Mouse (Mus musculus) testis, postnatal 10 days (tissue): Measurements from ENCODE around the gene Chd3.
"Not testable (repeated sequence)": the region's sequence is repeated elsewhere in the genome, so short reads cannot be mapped to it uniquely, and the experiment has no call there.

ENCODE experiments used
- DNase-seq: peaks from one replicate; pipeline ENCODE4 v3.0.0; 2021; ENCODE audit warnings: low spot score

The Chd3 gene

DNA sequence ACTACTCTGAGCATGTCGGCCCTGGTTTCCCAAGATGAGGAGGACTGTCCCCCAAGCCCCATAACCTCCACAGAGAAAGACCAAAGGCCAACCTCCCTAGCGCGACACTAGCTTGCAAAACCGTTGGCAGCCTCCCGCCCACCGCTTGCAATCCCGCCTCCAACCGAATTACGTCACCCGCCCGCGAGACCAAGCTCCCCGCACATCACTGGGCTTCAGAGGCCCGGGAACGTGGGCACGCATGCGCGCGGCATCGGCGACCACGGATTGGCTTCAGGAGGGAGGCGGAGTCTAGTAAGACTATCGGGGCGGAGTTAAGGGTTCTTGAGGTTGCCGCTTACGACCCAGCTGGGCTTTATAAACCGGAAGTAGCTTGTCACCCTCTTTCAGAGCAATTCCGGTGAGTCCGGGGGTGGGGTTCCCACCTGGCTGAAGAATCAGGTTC lies 45.5 kb downstream of the Chd3 start, which contains the start of the genes Cntrob and Trappc1:
Cntrob (minus strand) TSS at position 109 of the 445 bp plus-strand sequence.
Trappc1 (plus strand) TSS at position 314 of the 445 bp plus-strand sequence.
- peak; percentile 99 for DNase-seq

DNA sequence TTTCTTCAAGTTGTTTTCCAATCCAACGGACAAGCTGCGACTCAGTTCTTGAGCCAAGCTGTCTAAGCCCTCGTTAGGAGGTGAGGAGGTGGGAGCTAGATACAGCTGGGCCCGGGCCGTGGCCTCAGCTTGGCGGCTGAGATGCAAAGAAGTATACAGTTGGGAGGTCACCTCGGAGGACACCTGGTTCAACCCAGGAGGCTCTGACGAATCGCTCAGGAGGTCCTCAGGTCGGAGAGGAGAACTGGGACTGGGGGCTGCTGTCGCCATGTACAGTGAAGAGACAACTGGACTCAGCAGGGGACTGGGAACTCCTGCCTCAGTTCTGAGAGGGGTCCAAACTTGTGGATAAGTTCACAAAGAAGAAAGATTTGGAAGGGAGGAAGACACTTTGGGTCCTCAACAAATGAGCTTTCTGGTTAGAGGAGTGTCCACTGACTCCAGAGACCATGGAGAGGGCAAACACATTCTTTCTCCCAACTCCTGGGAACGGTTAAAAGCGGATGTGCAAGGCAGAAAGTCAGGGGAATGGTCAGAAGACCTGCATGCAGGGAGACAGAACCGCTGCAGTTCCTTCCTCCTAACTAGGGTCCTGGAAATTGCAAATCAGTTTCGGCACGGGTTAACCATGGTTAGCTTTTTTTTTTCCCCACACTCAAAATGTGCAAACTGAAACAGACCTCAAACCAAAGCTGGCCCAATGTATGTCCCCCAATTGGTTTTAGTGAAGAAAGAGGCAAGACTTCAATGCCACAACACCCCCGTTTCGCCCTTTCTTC lies 46.3 kb downstream of the Chd3 start:
- DNase-seq: no peak

DNA sequence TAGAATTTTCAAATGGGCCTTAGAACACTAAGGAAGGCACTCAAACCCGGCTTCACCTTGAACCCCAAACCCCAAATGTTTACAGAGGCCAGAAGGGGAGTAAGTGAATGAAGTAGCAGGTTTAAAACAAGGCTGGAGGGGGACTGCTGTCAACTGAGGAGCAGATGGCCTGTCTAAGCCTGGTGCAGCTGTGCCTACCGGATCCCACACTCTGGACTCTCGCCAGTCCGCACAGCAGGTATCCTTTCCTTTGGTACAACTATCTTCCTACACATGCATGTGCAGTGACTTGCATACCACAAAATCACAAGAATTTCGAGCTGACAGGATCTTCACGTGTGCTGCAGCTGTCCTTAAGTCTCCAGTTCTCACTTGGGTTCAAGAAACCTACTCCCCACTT lies 47.2 kb downstream of the Chd3 start:
- DNase-seq: no peak

DNA sequence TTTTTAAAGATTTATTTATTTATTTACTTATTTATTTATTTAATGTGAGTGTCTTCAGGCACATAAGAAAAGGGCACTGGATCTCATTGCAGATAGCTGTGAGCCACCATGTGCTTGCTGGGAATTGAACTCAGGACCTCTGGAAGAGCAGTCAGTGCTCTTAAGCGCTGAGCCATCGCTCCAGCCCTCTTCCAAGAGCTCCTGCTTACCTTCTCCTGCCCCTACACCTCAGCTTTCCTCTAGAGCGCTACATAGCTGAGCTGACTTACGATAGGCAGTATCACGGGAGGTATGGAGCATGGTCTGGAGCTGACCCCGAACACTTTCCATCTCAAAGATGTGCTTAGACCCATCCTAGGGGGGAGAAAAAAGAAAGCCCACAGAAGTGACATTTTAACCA lies 47.6 kb downstream of the Chd3 start:
- DNase-seq: no peak

DNA sequence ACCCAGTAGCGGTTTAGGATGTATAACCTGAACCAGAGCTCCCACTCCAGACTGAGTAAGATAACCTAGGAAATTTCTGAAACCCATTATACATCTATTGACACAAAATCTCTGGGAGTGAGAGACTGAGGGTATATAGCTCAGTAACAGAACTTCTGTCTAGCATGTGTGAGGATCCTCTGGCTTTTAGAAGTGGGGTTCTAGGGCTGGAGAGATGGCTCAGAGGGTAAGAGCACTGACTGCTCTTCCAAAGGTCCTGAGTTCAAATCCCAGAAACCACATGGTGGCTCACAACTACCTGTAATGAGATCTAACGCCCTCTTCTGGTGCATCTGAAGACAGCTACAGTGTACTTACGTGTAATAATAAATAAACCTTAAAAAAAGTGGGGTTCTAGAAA lies 51.2 kb downstream of the Chd3 start:
- not testable (repeated sequence) for DNase-seq

- DNase-seq: no peak
Observed at GRCm38 (mm10) chr11:69316361-69316760, 52.8 kb downstream of the Chd3 start.

- no peak for DNase-seq
Observed at GRCm38 (mm10) chr11:69311266-69311665, 57.9 kb downstream of the Chd3 start.

GRCm38 (mm10) chr11:69306039-69306438 lies 63.2 kb downstream of the Chd3 start:
- DNase-seq: no peak

DNA sequence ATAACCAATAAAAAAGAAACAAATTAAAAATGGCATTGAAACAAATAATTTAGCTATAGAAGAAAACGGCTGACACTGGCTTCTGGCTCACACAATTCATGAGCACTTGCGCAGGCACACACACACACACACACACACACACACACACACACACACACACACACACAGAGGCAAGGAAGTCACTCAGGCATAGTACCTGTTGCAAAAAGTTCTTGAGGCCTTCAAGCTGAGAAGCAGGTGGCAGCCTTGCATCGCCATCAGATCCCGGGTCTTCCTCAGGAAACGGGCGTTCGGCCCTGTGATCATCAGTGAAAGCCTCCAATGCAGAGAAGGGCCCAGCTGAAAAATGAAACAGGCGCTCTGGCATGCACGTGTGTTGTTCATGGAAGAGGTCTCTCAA lies 63.9 kb downstream of the Chd3 start:
- no peak for DNase-seq

GRCm38 (mm10) chr11:69302817-69303216 lies 66.4 kb downstream of the Chd3 start:
- DNase-seq: no peak

GRCm38 (mm10) chr11:69298231-69298630 lies 71.0 kb downstream of the Chd3 start:
- no peak for DNase-seq

DNA sequence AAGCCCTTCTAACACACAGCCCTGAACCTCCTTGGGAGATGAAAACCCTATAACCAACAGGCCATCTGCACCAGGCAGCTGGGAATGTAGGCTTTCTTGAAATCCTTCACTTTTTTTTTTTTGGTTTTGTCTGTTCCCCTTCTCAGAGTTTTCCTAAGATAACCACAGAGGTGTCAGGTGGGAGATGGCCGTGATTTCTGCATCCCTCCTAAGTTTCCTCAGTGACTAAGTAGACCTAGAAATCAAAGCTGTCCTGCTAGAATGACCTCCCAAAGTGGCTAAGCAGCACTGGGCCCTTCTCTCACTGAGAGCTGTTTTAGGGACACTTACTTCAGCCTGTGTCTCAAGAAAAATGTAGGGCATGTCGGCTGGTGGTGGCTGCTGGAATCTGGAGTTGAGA lies 71.4 kb downstream of the Chd3 start:
- no peak for DNase-seq

DNA sequence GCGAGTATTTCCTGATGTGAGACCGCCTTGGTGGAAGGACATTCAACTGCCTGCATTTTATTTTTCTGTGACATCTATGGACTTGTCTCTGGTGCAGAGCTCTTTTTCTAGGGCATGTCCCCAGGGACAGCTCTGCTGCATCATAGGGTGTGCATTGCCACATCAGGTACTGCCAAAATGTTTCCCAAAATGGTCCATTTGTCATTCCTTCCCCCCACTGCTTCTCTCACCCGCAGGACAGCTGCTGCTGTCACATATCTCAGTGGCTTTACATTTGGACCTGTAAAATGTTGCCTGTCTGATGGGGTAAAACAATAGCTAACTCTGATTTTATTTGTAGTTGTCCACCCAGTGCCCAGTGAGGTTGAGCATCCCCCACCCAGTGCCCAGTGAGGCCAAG lies 73.9 kb downstream of the Chd3 start:
- no peak for DNase-seq
